Mouse (Mus musculus) lung, embryonic 16.5 days (tissue): ENCODE measurements around the gene Olfr114. TPM values are rescaled to one million over a fixed set of nuclear protein-coding genes. Genes with fewer than 3 reads are reported as not detected.

Experiments used
- polyA plus RNA-seq: library from polyadenylated mRNA; unstranded; fragments of >200 nt; fragmentation: Nextera tagmentation; extraction: Ambion mirVana; gene quantifications from 2 replicates; pipeline ENCODE4 v1.2.1, GENCODE M21; 2015

The Olfr114 gene
- polyA plus RNA-seq, 1 experiment from 2014 or later, result not detected

Other genes starting within 250 kb of the Olfr114 start
- gene Olfr104-ps, start 233.2 kb downstream of the Olfr114 start, polyA plus RNA-seq, result not detected in 2 replicates
- gene Olfr105-ps, start 213.7 kb downstream of the Olfr114 start, polyA plus RNA-seq, result not detected in 2 replicates
- not detected in 2 replicates for gene Olfr106-ps, start 202.3 kb downstream of the Olfr114 start, polyA plus RNA-seq
- not detected in 2 replicates for gene Olfr107, start 193.5 kb downstream of the Olfr114 start, polyA plus RNA-seq
- not detected in 2 replicates for gene Olfr108, start 147.3 kb downstream of the Olfr114 start, polyA plus RNA-seq
- gene Olfr109, start 133.8 kb downstream of the Olfr114 start, polyA plus RNA-seq, result not detected in 2 replicates
- not detected in 2 replicates for gene H2-M2, start 109.2 kb downstream of the Olfr114 start, polyA plus RNA-seq
- gene Olfr110, start 100.3 kb downstream of the Olfr114 start, polyA plus RNA-seq, result not detected in 2 replicates
- gene Olfr111, start 84.7 kb downstream of the Olfr114 start, polyA plus RNA-seq, result not detected in 2 replicates
- gene Olfr112, start 23.3 kb downstream of the Olfr114 start, polyA plus RNA-seq, result not detected in 2 replicates
- not detected in 2 replicates for gene Olfr113, start 15.1 kb downstream of the Olfr114 start, polyA plus RNA-seq
- not detected in 2 replicates for gene Olfr115, start 34.4 kb upstream of the Olfr114 start, polyA plus RNA-seq
- gene Olfr116, start 34.5 kb upstream of the Olfr114 start, polyA plus RNA-seq, result not detected in 2 replicates
- gene Olfr117, start 71.0 kb upstream of the Olfr114 start, polyA plus RNA-seq, result not detected in 2 replicates
- gene Olfr118, start 74.2 kb upstream of the Olfr114 start, polyA plus RNA-seq, result not detected in 2 replicates
- not detected in 2 replicates for gene Olfr119, start 103.8 kb upstream of the Olfr114 start, polyA plus RNA-seq
- not detected in 2 replicates for gene Olfr120, start 129.1 kb upstream of the Olfr114 start, polyA plus RNA-seq
- not detected in 2 replicates for gene Olfr121, start 156.1 kb upstream of the Olfr114 start, polyA plus RNA-seq
- gene Olfr122, start 175.9 kb upstream of the Olfr114 start, polyA plus RNA-seq, result not detected in 2 replicates
- not detected in 2 replicates for gene Olfr123, start 200.8 kb upstream of the Olfr114 start, polyA plus RNA-seq
- gene Olfr124, start 207.1 kb upstream of the Olfr114 start, polyA plus RNA-seq, result not detected in 2 replicates
- gene Olfr125, start 240.2 kb upstream of the Olfr114 start, polyA plus RNA-seq, result not detected in 2 replicates